Mouse (Mus musculus): ENCODE measurements around the gene Slc1a7.

Slc1a7 gene

GRCm38 (mm10) chr4:108052673-108053072 is 84.5 kb downstream of the Slc1a7 start:
- DNase-seq (ENCODE audit: low read depth) = no peak

DNA sequence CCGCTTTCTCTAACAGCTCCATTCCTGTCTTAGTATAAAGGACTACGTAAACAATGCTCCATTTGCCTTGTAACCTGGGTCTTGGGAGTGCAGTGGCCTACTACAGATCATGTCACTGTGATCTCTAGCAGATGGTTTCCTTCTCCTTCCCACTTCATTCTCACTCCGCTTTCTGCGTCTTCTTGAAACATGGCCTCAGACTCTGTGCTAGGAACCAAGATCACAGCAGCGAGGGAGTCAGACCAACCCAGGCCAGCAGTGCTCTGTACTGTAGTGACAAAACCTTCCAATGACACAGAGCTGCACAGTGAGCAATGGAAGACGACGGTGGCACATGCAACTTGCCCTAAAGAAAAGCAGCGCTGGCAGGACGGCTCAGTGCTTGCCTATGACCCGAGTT is 87.7 kb downstream of the Slc1a7 start:
- no peak for DNase-seq (ENCODE audit: low read depth)

DNA sequence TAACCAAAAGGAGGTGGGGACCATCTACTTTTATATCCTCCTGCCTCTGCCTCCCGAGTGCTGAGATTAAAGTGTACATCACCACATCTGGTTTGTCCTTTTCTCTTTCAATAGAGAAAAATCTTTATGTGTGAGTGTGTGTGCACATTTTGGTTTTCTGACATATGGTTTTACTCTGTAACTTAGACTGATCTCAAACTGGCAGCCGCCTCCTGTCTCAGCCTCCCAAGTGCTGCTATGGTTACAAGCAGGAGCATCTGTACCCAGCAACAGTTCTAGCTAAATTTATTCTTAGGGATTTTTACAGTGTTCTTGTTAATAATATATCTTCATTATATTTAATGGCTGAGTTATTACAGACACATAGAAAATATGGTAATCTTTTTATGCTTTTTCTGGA is 89.1 kb downstream of the Slc1a7 start:
- no peak for DNase-seq (ENCODE audit: low read depth)

DNA sequence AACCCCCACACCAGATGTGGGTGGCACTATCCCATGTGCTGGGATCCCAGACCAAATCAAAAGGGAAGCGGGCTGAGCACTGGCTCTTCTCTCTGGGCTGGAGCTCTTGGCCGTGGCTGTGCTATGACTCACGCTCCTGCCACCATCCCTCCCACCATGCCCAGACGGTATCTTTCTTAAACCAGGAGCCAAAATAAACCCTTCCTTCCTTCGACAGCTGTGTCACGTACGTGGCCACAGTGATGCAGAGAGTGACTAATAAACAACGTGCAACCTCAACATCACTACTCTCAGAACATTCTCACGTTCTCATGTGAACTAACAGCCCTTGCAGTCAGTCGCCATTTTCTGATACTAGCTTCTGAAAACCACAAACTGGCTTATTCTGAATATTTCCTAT is 90.0 kb downstream of the Slc1a7 start:
- DNase-seq (ENCODE audit: low read depth) = peak; percentile 97

GRCm38 (mm10) chr4:108059601-108060379 is 91.7 kb downstream of the Slc1a7 start:
- DNase-seq (ENCODE audit: low read depth) = peak; percentile 45

- DNase-seq (ENCODE audit: low read depth) = no peak
Measured at GRCm38 (mm10) chr4:108060774-108061173, 92.6 kb downstream of the Slc1a7 start.

- DNase-seq (ENCODE audit: low read depth) = no peak
Measured at GRCm38 (mm10) chr4:108062524-108062923, 94.4 kb downstream of the Slc1a7 start.
